Mouse (Mus musculus) gastrocnemius, postnatal 14 days (tissue): ENCODE results near the gene Olfr654. TPM values are rescaled to one million over a fixed set of nuclear protein-coding genes. Genes with fewer than 3 reads are reported as not detected.

Experiments
- DNase-seq: peaks from one replicate; pipeline ENCODE4 v3.0.0; 2021; ENCODE audit warnings: mixed read lengths
- intact Hi-C: fragments of 180-260 bp; cut with DNase I; formaldehyde crosslinking; loops from one replicate; pipeline ENCODE4 v1.15.1; 2025; ENCODE audit warnings: low total_unique reads
- long read RNA-seq, 2 experiments: library from polyadenylated mRNA; stranded (forward); transcript quantifications; one replicate each; pipeline ENCODE4 v2.0.0; 2021
- total RNA-seq, 2 experiments: library from RNA; stranded (reverse); gene quantifications; 2 replicates each; pipeline ENCODE4 v1.2.3; 2021

Olfr654 gene
- not detected for total RNA-seq
- long read RNA-seq, experiment 1 = 0 reads
- long read RNA-seq, experiment 2 = 0 reads

GRCm38 (mm10) chr7:104586725-104587124 lies at the start of gene Olfr654:
Gene Olfr654 (plus strand): TSS chr7:104587025.
- no peak for DNase-seq
- intact Hi-C loops = no loop called here

DNA sequence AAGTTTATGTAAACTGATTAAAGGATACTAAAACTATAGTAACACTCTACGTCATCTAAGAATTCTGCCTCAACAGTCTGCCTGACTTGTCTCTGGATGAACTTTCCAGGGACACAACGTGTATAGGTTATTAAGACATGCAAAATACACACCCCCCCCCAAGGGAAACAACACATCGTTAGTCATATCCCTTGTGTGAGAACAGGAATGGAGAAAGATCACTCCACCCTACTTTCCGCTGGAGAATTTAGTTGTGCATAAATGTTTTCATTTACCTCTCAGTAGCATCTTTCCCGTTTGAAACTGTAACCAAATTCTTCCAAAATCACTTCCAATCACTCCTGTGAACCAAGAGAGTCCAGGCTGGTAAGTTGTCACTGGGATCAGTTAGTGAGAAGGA lies 37.0 kb upstream of the Olfr654 start, which contains the start of gene Olfr651:
Gene Olfr651 (plus strand): TSS at position 301 of the 400 bp plus-strand sequence.
- DNase-seq = no peak
- intact Hi-C loops = no loop called here

GRCm38 (mm10) chr7:104552700-104553099 lies 34.1 kb upstream of the Olfr654 start:
- intact Hi-C loops = no loop called here
- DNase-seq = no peak

DNA sequence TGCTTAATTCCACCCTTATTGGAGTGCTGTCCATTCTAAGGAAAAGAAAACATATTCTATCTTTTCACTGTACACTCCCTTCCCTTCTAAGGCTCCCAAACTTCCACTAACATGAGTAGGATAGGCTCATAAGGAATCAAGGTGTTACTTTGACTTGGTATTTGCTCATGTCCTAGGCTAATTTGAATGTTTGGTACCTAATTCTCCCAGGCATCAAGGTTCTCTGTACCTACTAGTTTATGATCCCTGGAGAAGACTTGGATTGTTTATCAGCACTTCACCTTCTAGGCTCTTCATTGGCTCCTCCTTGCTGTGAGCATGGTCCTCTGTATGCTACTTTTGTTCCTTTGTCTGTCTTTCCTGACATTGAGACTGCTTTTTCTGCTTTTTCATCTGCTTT lies 26.2 kb upstream of the Olfr654 start, which contains the start of gene Olfr652:
Gene Olfr652 (plus strand): TSS at position 301 of the 400 bp plus-strand sequence.
- DNase-seq = no peak
- intact Hi-C loops = no loop called here

DNA sequence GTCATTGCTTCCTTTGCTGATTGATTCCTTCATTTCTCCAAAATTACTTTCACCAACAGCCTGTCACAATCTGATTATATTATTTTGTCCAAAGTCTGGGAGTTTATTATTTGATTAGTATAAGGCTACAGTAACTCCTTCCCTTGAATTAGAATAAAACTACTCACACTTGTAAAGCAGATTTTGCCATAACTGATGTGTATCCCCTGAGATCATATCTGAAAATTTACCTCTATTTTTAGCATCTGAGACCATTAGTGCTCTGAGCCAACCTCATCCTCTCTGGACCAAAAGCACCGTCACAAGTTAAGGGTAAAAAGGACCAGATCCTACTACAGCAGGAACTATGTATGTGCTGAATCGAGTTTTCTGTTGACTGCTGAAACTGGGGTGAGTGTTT lies 9.8 kb upstream of the Olfr654 start, which contains the start of gene Olfr653:
Gene Olfr653 (plus strand): TSS at position 301 of the 400 bp plus-strand sequence.
- DNase-seq = no peak
- intact Hi-C loops = no loop called here

GRCm38 (mm10) chr7:104580846-104581245 lies 6.0 kb upstream of the Olfr654 start:
- DNase-seq = no peak

GRCm38 (mm10) chr7:104581429-104581828 lies 5.4 kb upstream of the Olfr654 start:
- intact Hi-C loops = loop anchor here (5.0 kb wide), 1 partner anchor 601 kb away; no protein-coding TSS in a partner anchor
- DNase-seq = no peak

More at GRCm38 (mm10) chr7:104580846-104581245, 6.0 kb upstream of the Olfr654 start:
- intact Hi-C loops = loop anchor here (5.0 kb wide), 1 partner anchor 601 kb away; no protein-coding TSS in a partner anchor

GRCm38 (mm10) chr7:104588274-104588673 lies 1.4 kb downstream of the Olfr654 start:
- no peak for DNase-seq
- intact Hi-C loops = no loop called here

DNA sequence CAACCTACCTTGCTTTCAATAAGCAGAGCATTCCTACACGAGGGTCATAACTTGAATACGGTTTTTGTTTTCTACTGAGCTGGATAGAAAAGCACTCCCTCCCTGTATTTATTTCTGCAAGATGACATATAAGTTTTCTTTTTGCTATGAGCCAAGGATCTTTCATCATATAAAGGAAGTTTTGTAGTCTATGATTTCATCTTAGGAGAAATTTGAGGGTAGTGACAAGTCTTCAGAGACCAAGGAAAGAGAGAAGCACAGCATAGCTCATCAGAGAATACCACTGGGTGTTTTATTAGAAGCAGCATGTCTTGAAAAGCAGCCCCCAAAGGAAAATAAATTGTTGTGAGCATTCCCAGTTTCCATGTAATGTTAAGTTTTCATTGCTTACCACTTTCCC lies 14.9 kb downstream of the Olfr654 start, which contains the start of gene Olfr655:
Gene Olfr655 (minus strand): TSS at position 101 of the 400 bp plus-strand sequence.
- intact Hi-C loops = no loop called here
- no peak for DNase-seq

- DNase-seq = peak; percentile 5
Observed at GRCm38 (mm10) chr7:104603173-104603572, 16.3 kb downstream of the Olfr654 start.

DNA sequence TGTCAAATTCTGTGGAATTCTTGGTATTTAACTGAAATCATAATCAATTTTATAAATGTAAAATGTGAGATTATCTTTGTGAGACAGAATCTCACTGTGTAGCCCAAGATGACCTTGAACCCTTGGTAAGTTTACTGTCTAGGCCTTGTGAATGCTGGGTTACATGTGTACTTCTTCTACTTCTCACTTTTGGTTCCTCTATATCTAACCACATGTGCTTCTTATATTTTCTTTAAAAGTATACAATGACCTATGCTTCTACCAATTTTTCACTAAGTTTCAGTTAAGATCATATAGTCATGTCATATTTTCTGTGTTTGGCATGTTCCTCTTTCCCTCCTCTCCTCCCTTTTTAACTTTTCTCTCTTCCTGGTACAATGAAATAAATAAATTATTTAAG lies 17.9 kb downstream of the Olfr654 start:
- DNase-seq = no peak
- intact Hi-C loops = no loop called here

More at GRCm38 (mm10) chr7:104603173-104603572, 16.3 kb downstream of the Olfr654 start:
- intact Hi-C loops = no loop called here

- no peak for DNase-seq
- intact Hi-C loops = no loop called here
Observed at GRCm38 (mm10) chr7:104613655-104614054, 26.8 kb downstream of the Olfr654 start, which contains the start of gene Olfr656. Gene Olfr656 (plus strand): TSS chr7:104613955.

- DNase-seq = no peak
Observed at GRCm38 (mm10) chr7:104624494-104624893, 37.7 kb downstream of the Olfr654 start, which contains the start of gene Olfr657. Gene Olfr657 (plus strand): TSS chr7:104624794.

More at GRCm38 (mm10) chr7:104624494-104624893, 37.7 kb downstream of the Olfr654 start, which contains the start of gene Olfr657:
- intact Hi-C loops = no loop called here

Other genes with a start within 250 kb of the Olfr654 start
- gene Trim12c, start 233.7 kb upstream of the Olfr654 start, total RNA-seq = 1 to 10 TPM; 2.1 TPM
- gene Trim30b, start 217.1 kb upstream of the Olfr654 start, total RNA-seq = not detected
- under 1 TPM in 1 of 2 experiments, not detected in 1; 0.16 TPM for gene Trim30c, start 186.2 kb upstream of the Olfr654 start, total RNA-seq
- under 1 TPM; 0.72 to 0.80 TPM for gene Trim30a, start 121.8 kb upstream of the Olfr654 start, total RNA-seq
- under 1 TPM; 0.49 to 0.51 TPM for gene Trim30d, start 79.2 kb upstream of the Olfr654 start, total RNA-seq
- gene Olfr651, start 36.9 kb upstream of the Olfr654 start, total RNA-seq = not detected
- gene Olfr652, start 26.1 kb upstream of the Olfr654 start, total RNA-seq = not detected
- not detected for gene Olfr653, start 9.7 kb upstream of the Olfr654 start, total RNA-seq
- not detected for gene Olfr655, start 14.8 kb downstream of the Olfr654 start, total RNA-seq
- gene Olfr656, start 26.9 kb downstream of the Olfr654 start, total RNA-seq = not detected
- not detected for gene Olfr657, start 37.8 kb downstream of the Olfr654 start, total RNA-seq
- gene Olfr658, start 60.3 kb downstream of the Olfr654 start, total RNA-seq = not detected
- not detected for gene Olfr659, start 79.7 kb downstream of the Olfr654 start, total RNA-seq
- gene Olfr661, start 99.5 kb downstream of the Olfr654 start, total RNA-seq = not detected
- not detected for gene Usp17le, start 190.4 kb downstream of the Olfr654 start, total RNA-seq